Mouse (Mus musculus) MN1 (cell line): Measurements from ENCODE around the gene Sla2.
"Not testable (repeated sequence)": the region's sequence is repeated elsewhere in the genome, so short reads cannot be mapped to it uniquely, and the experiment has no call there.

Source experiments
- DNase-seq: peaks from one replicate; pipeline ENCODE4 v3.0.0-alpha.2; 2016; ENCODE audit warnings: low spot score

The Sla2 gene

DNA sequence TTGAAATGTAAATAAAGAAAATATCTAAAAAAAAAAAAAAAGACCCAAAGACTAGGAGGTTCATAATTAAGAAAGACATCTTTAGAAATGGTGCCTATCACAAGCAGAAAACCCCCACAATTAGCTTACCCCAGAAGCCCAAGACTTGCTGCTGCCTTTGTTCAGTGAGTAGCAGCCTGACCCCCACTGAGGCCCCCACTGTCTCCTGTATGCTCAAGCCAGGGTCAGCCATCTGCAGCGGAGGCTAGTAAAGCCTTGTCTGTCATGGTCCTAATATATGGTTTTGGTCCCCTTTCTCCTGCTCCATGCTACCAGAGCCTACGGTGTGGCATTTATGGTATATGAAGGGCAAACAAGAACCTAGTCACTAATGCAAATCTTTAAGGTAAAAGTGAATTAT lies 14.4 kb upstream of the Sla2 start:
- no peak for DNase-seq

GRCm38 (mm10) chr2:156899184-156899583 lies 12.2 kb upstream of the Sla2 start:
- no peak for DNase-seq

- DNase-seq = no peak
Measured at GRCm38 (mm10) chr2:156898374-156898773, 11.4 kb upstream of the Sla2 start.

GRCm38 (mm10) chr2:156897034-156897433 lies 10.0 kb upstream of the Sla2 start:
- DNase-seq = no peak

DNA sequence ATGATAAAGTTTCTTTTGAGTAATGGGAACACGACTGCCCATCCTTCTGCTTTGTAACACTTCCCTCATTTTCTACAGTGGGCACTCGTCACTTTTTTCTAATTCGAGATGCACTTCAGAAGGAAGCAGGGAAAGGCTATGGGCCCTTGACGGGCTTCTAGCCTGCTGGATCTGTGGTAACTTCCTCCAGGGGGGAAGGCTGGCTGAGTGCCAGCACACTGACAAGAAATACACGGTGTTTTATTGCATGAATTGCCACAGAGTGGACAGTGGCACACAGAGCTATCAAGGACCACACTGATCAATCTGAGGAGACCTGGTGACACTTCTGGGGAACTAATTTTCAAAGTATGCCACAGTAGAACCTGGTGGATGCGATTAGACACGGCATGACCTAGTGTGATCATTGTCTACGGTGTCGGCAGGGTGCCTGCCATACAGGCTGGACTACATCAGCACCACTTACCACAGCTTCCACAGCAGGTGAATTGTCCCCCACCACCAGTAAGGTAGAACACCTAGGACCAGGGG lies 9.5 kb upstream of the Sla2 start:
- no peak for DNase-seq

- no peak for DNase-seq
Measured at GRCm38 (mm10) chr2:156894496-156895265, 7.7 kb upstream of the Sla2 start.

DNA sequence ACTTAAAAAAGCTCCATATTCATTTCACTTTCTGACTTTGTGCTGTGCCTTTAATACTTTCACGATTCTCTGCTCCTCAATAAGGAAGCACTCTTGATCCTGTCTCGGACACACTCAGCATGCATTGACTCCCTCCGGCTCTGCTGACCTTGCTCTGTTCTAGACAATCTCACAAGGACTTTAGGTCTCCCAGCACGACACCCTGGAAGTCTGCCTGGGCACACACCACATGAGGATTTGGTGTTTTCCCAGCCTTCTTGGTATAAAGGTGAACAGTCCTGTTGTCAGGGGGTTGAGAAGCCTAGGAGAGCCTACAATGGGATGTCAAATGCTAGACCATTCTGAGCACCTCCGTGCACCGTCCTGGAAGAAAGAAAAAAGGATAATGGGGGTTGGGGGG lies 5.8 kb upstream of the Sla2 start:
- DNase-seq = no peak

DNA sequence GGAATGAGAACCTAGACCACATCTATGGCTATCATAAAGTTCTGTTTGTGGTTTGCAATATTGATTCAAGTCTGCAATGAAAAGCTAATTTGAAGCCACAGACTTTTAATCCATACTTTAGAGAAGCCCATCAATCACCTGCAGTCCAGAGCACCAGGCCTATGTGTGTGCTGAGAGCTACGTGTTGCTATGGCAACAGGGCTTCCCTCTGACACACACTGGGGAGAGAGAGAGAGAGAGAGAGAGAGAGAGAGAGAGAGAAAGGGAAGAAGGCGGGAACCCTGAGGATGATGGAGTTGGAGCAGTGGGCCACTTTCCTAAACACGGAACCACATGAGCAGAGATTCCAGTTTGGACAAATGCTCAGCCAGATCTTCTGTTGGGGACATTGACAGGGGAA lies 5.2 kb upstream of the Sla2 start:
- peak; percentile 41 for DNase-seq

- no peak for DNase-seq
Measured at GRCm38 (mm10) chr2:156888490-156888889, 1.5 kb upstream of the Sla2 start.

GRCm38 (mm10) chr2:156886084-156886631 lies 834 bp downstream of the Sla2 start:
- DNase-seq = no peak

DNA sequence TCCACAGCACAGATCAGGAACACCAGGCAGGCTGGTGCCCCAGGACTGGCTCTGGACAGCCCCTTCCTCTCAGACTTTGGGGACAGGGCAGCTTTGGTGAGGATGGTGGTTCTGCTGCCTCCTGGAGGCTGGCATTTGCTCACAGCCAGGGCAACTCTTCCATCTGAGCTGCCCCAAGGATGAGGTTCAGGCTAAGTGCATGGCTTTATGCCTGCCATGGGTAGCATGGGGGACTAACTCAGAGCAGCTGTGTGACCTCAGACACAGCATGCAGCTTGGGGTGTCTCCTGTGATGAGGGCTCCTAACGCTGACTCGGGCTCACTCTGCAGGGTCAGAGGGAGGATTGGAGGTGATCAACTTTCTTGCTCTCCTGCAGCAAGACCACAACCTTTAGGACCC lies 1.3 kb downstream of the Sla2 start:
- DNase-seq = not testable (repeated sequence)

DNA sequence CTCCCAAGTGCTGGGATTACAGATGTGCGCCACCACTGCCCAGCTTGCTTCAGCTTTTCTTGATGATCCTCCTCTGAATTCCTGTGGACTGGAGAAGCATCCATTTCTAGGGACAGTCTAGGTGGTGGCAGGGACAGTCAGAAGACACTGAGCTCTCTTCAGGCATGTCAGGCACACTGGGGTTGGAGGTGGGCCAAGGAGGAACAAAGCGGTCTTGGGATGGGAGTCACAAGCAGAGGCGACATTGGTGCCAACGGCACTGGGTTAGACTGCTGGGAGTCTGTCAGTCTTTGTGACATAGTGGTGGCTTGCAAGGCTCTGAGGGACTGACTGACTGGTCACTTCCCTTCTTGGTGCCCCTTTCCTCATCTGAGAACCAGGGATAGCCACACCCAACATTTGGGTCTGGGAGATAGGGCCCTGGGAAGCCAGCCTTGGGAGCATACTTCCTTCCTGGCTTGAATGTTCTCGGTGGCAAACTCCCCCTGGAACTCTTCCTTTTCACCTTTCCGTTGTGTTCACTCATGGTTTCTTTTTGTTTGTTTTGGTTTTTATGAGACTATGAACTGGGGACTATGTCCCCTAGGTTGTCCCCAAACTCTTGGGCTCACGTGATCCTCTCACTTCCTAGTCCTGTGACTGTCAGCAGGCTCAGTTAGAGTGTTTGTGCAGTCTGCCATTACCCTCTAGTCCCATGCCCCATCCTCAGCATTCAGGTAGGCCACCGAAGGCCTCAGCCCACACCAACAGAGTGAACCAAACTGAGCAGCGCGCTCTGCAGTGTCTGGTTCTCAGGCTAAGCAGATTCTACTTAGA lies 2.4 kb downstream of the Sla2 start:
- DNase-seq = no peak

GRCm38 (mm10) chr2:156882431-156883001 lies 4.5 kb downstream of the Sla2 start:
- DNase-seq = no peak

GRCm38 (mm10) chr2:156879541-156879940 lies 7.5 kb downstream of the Sla2 start:
- no peak for DNase-seq

GRCm38 (mm10) chr2:156877726-156878125 lies 9.3 kb downstream of the Sla2 start:
- DNase-seq = no peak

DNA sequence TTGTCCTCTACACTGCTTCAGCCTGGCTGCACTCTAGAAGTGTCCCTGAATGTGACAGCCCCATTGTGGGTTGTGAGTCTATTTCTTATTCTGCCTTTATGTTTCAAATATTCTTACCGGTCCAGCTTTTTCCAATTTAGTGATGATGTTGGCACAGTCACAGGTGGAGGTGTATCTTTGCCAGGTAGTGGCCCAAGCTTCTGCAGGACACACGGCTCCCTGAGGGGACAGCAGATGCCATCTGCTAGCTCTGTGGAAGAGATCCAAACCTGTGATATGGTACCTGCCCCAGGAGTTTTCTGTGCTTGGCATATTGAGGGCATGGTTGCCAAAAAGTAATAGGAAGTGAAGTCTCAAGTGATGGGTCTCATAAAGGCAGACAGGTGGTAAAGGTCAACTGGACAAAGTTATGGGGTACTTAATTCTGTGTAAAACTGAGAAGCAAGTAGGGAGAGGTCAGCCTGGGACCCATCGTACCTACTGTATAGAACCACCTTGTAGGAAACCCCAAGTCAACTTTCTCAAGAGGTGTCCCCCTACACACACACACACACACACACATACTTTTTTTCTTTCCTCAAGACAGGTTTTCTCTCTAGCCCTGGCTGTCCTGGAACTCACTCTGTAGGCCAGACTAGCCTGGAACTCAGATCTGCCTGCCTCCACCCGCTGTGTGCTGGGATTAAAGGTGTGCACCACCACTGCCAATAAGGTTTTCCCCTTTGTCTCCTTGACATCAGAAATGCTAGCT lies 12.1 kb downstream of the Sla2 start:
- DNase-seq = no peak

DNA sequence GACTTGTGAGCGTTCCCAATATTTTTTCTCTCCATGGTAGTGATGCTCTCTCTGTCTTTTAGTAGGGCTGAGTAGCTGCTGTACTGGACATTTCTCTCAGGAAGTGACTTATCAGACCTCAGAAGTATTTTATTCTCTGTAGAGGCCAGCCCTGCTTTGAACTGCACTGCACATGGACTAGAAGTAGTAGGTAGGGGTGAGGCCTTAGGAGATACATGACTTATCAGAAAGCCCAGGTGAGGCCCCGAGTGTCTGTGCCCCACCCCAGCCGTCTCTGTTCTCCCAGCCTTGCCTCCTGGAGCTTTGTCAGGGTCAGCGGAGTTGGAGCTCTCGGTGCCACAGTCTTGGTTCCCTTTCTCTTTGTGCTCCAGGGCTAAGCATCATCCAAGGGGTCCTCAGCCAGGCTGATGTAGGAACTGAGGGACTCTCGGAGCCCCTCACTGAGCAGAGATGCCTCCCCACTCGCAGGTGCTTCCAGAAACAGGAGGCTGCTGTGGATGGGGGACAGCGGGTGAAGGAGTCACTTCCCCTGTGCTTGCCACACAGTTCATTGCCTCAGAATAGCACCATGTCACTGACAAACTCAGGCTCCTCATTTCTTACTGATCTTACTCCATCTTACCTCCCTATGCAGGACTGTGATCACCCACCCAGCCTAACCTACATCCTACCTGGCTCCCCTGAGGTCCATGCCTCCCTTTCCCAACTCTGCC lies 12.8 kb downstream of the Sla2 start:
- DNase-seq = no peak

DNA sequence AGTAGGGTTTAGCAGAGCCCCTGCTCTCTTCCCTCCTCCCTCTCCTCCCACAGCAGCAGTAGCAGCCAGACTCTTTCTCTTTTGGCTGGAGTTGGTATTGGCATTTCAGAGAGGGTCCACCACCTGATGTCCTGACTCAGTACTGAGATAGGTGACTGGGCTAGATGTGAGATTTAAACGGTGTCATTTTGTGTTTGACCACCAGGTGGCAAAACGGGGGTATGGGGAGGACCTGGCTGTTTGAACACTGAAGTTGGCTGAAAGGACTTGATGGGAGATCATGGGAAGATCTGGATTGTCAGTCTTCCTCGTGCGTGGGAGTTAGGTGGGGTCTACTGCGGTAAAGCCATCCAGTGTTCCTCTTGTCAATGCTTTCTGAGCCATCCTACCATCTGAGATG lies 13.4 kb downstream of the Sla2 start:
- peak; percentile 80 for DNase-seq

- peak; percentile 66 for DNase-seq
Measured at GRCm38 (mm10) chr2:156870519-156870918, 16.5 kb downstream of the Sla2 start.

GRCm38 (mm10) chr2:156869554-156869953 lies 17.4 kb downstream of the Sla2 start:
- DNase-seq = no peak

- DNase-seq = no peak
Measured at GRCm38 (mm10) chr2:156868994-156869393, 18.0 kb downstream of the Sla2 start.
